Mouse (Mus musculus) MEL (cell line): ENCODE results near the gene Mboat2.
A peak's percentile ranks its signal among the peaks of the same experiment; 100 is the strongest.

Experiments used
- CTCF ChIP-seq, 3 experiments: IDR thresholded peaks in 2 of 3; conservative IDR thresholded peaks in 1 of 3; 2 replicates each; pipeline ENCODE4 v1.5.1; 2011 to 2012; ENCODE audit warnings: low read length in 3 of 3, low read depth in 2 of 3, mild to moderate bottlenecking in 2 of 3, improper control_type of control experiment in 1 of 3, inconsistent platforms in 1 of 3, mixed read lengths in 1 of 3, moderate library complexity in 1 of 3; ENCODE audit not compliant: control insufficient read depth in 1 of 3, insufficient read depth in 1 of 3, poor library complexity in 1 of 3, severe bottlenecking in 1 of 3
- ELF1 ChIP-seq: IDR thresholded peaks from 2 replicates; pipeline ENCODE4 v1.6.1; 2014; ENCODE audit warnings: low read depth, mild to moderate bottlenecking, inconsistent platforms, low read length, improper control_type of control experiment, moderate library complexity
- EP300 ChIP-seq, 2 experiments: IDR thresholded peaks; 2 replicates each; pipeline ENCODE4 v1.6.1; 2011; ENCODE audit warnings: improper control_type of control experiment in 2 of 2, low read length in 2 of 2, low read depth in 1 of 2, mild to moderate bottlenecking in 1 of 2
- GABPA ChIP-seq: IDR thresholded peaks from 2 replicates; pipeline ENCODE4 v1.6.1; 2012; ENCODE audit warnings: low read depth, mild to moderate bottlenecking, inconsistent platforms, low read length, improper control_type of control experiment, moderate library complexity
- MAFK ChIP-seq: IDR thresholded peaks from 2 replicates; pipeline ENCODE4 v1.6.1; 2011; ENCODE audit warnings: low read depth, mild to moderate bottlenecking, low read length, improper control_type of control experiment, borderline replicate concordance
- NELFE ChIP-seq: IDR thresholded peaks from 2 replicates; pipeline ENCODE4 v1.6.1; 2011; ENCODE audit warnings: low read depth, low read length, improper control_type of control experiment
- POLR2A ChIP-seq, 2 experiments: IDR thresholded peaks; 2 replicates each; pipeline ENCODE4 v1.6.1; 2011 to 2012; ENCODE audit warnings: low read length in 2 of 2, mild to moderate bottlenecking in 2 of 2, control low read depth in 1 of 2, improper control_type of control experiment in 1 of 2, low read depth in 1 of 2, moderate library complexity in 1 of 2; ENCODE audit not compliant: control insufficient read depth in 1 of 2, insufficient read depth in 1 of 2, poor library complexity in 1 of 2
- POLR2AphosphoS5 ChIP-seq: IDR thresholded peaks from 2 replicates; pipeline ENCODE4 v1.6.1; 2012; ENCODE audit warnings: low read depth, borderline replicate concordance, mild to moderate bottlenecking, inconsistent platforms, low read length, moderate library complexity, mixed read lengths
- SMC3 ChIP-seq: IDR thresholded peaks from 2 replicates; pipeline ENCODE4 v1.6.1; 2011; ENCODE audit warnings: low read depth, low read length, improper control_type of control experiment
- TBP ChIP-seq: IDR thresholded peaks from 2 replicates; pipeline ENCODE4 v1.8.0; 2011; ENCODE audit warnings: low read depth, low read length, improper control_type of control experiment
- USF1 ChIP-seq: IDR thresholded peaks from 2 replicates; pipeline ENCODE4 v1.6.1; 2014; ENCODE audit warnings: low read depth, mild to moderate bottlenecking, inconsistent platforms, low read length, improper control_type of control experiment, moderate library complexity

GRCm38 (mm10) chr12:24886800-24887199 is 56.1 kb downstream of the Mboat2 start:
- TF ChIP-seq NELFE = no peak
- no peak for TF ChIP-seq POLR2A (IDR thresholded peaks at IDR 0.05; ENCODE audit: control insufficient read depth in 1 of 2, insufficient read depth in 1 of 2, low read depth in 1 of 2, low read length in 2 of 2, poor library complexity in 1 of 2)
- TF ChIP-seq EP300 (IDR thresholded peaks at IDR 0.05; ENCODE audit: low read depth in 1 of 2, low read length in 2 of 2) = peak in 1 of 2 experiments; percentile 26; a peak in 1 of 4 replicates
- TF ChIP-seq CTCF (IDR thresholded peaks at IDR 0.05 in 2 of 3, conservative IDR thresholded peaks at IDR 0.05 in 1 of 3; ENCODE audit: control insufficient read depth in 1 of 3, insufficient read depth in 1 of 3, low read depth in 2 of 3, low read length in 3 of 3, poor library complexity in 1 of 3, severe bottlenecking in 1 of 3) = no peak
- TF ChIP-seq MAFK = no peak
- no peak for TF ChIP-seq POLR2AphosphoS5
- TF ChIP-seq USF1 = no peak
- TF ChIP-seq ELF1 = no peak
- no peak for TF ChIP-seq TBP
- no peak for TF ChIP-seq GABPA
- no peak for TF ChIP-seq SMC3
